Mouse (Mus musculus) ovary, postnatal 10 days (tissue): ENCODE results near the gene Krtap19-5.

Experiments
- DNase-seq: peaks from one replicate; pipeline ENCODE4 v3.0.0; 2022; ENCODE audit warnings: low spot score

The Krtap19-5 gene

GRCm38 (mm10) chr16:88896357-88896756, at the start of gene Krtap19-5:
Gene Krtap19-5, minus strand, starts transcription at chr16:88896457.
- DNase-seq = no peak

GRCm38 (mm10) chr16:88941106-88941505, 44.8 kb upstream of the Krtap19-5 start:
- DNase-seq = no peak

- no peak for DNase-seq
Measured at GRCm38 (mm10) chr16:88938252-88938651, 42.0 kb upstream of the Krtap19-5 start.

GRCm38 (mm10) chr16:88932165-88932564, 35.9 kb upstream of the Krtap19-5 start, which contains the start of gene Krtap19-9b:
Gene Krtap19-9b, minus strand, starts transcription at chr16:88932265.
- no peak for DNase-seq

- DNase-seq = no peak
Measured at GRCm38 (mm10) chr16:88886870-88887269, 9.4 kb downstream of the Krtap19-5 start.

- no peak for DNase-seq
Measured at GRCm38 (mm10) chr16:88884989-88885388, 11.3 kb downstream of the Krtap19-5 start, which contains the start of gene Krtap19-4. Gene Krtap19-4, minus strand, starts transcription at chr16:88885089.

GRCm38 (mm10) chr16:88877938-88878337, 18.3 kb downstream of the Krtap19-5 start, which contains the start of gene Krtap19-3:
Gene Krtap19-3, minus strand, starts transcription at chr16:88878038.
- DNase-seq = no peak

GRCm38 (mm10) chr16:88874169-88874568, 22.1 kb downstream of the Krtap19-5 start, which contains the start of gene Krtap19-2:
Gene Krtap19-2, minus strand, starts transcription at chr16:88874269.
- no peak for DNase-seq

- DNase-seq = no peak
Measured at GRCm38 (mm10) chr16:88869311-88869710, 26.9 kb downstream of the Krtap19-5 start, which contains the start of gene Krtap19-1. Gene Krtap19-1, minus strand, starts transcription at chr16:88869411.

GRCm38 (mm10) chr16:88864887-88865407, 31.3 kb downstream of the Krtap19-5 start:
- no peak for DNase-seq

GRCm38 (mm10) chr16:88851450-88851849, 44.8 kb downstream of the Krtap19-5 start:
- no peak for DNase-seq

GRCm38 (mm10) chr16:88848558-88848957, 47.7 kb downstream of the Krtap19-5 start:
- no peak for DNase-seq

GRCm38 (mm10) chr16:88847363-88847762, 48.9 kb downstream of the Krtap19-5 start:
- DNase-seq = no peak
